Mouse (Mus musculus) intestine, postnatal 0 days (tissue): Measurements from ENCODE around the gene Ssx2ip. TPM values are rescaled to one million over a fixed set of nuclear protein-coding genes. Genes with fewer than 3 reads are reported as not detected.
A peak's percentile ranks its signal among the peaks of the same experiment; 100 is the strongest.

Experiments used
- ATAC-seq: fragments of 200-750 bp; cut with Nextera tagmentation; 2 replicates; pipeline ENCODE4 v1.8.0; 2017; ENCODE audit warnings: mild to moderate bottlenecking, moderate TSS enrichment, moderate library complexity
- H3K27ac ChIP-seq: fragments of 300-500 bp; sonication (generic); 2 replicates; pipeline ENCODE4 v1.5.1; 2014; ENCODE audit warnings: mild to moderate bottlenecking, low read depth, low read length, moderate library complexity
- H3K27me3 ChIP-seq: fragments of 300-500 bp; sonication (generic); replicated peaks from 2 replicates; pipeline ENCODE4 v1.6.1; 2014; ENCODE audit warnings: low read length, mixed read lengths; ENCODE audit not compliant: control insufficient read depth, insufficient read depth
- H3K36me3 ChIP-seq: fragments of 300-500 bp; sonication (generic); 2 replicates; pipeline ENCODE4 v1.6.1; 2014; ENCODE audit warnings: mild to moderate bottlenecking, moderate library complexity; ENCODE audit not compliant: control insufficient read depth, insufficient read depth
- H3K4me1 ChIP-seq: fragments of 300-500 bp; sonication (generic); replicated peaks from 2 replicates; pipeline ENCODE4 v1.6.1; 2014; ENCODE audit warnings: antibody characterized with exemption, low read length, mixed read lengths; ENCODE audit not compliant: control insufficient read depth, insufficient read depth
- H3K4me2 ChIP-seq: fragments of 300-500 bp; sonication (generic); replicated peaks from 2 replicates; pipeline ENCODE4 v1.6.1; 2014; ENCODE audit warnings: low read depth, mild to moderate bottlenecking, moderate library complexity
- H3K4me3 ChIP-seq: fragments of 300-500 bp; sonication (generic); 2 replicates; pipeline ENCODE4 v1.5.1; 2014; ENCODE audit warnings: low read depth, low read length
- H3K9ac ChIP-seq: fragments of 300-500 bp; sonication (generic); 2 replicates; pipeline ENCODE4 v1.6.1; 2014; ENCODE audit warnings: mild to moderate bottlenecking, low read depth, low read length
- H3K9me3 ChIP-seq: fragments of 300-500 bp; sonication (generic); 2 replicates; pipeline ENCODE4 v1.6.1; 2016; ENCODE audit warnings: mixed run types; ENCODE audit not compliant: control insufficient read depth
- CTCF ChIP-seq: sonication (generic); IDR thresholded peaks from 2 replicates; pipeline ENCODE4 v1.5.1; 2016; ENCODE audit warnings: low read depth, mild to moderate bottlenecking, control low read depth, antibody characterized with exemption, moderate library complexity
- WGBS: fragments of 180-500 bp; shearing (Covaris S2); extraction: QIAGEN DNeasy Blood & Tissue Kit; methylation state at CpG from one replicate; pipeline ENCODE4 v1.1.7; 2014; 5-methylcytosine and 5-hydroxymethylcytosine counted together
- polyA plus RNA-seq: library from polyadenylated mRNA; unstranded; fragments of >200 nt; fragmentation: Nextera tagmentation; extraction: Ambion mirVana; gene quantifications from 2 replicates; pipeline ENCODE4 v1.2.1, GENCODE M21; 2015

Gene Ssx2ip
- polyA plus RNA-seq, 1 experiment from 2014 or later = 31.1 TPM

DNA sequence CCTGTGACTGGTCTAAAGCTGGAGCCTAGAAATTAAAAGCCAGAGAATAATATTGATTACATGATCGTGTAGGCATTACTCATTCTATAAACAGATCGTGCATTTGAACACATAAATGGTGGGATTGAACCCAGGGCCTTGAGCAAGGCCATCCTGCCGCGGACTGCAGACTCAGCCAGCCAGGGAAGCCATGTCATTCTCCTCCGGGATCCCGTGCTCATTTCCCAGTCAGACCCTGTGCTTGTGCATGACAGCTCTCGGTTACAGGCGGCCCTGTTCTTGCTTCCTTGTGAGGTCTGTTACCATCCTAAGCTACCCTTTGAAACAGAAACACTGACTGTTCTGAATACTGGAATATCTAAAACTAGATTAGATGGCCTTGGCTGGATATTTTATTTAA is 30.2 kb downstream of the Ssx2ip start:
- Histone ChIP-seq H3K36me3 (peaks cover 68% of the 10 kb centered on the region), H3K9ac (no peak overlapping the region), H3K4me2 (no peak overlapping the region), H3K4me3 (no peak overlapping the region), H3K4me1 (no peaks in the 10 kb centered on the region), H3K27ac (no peak overlapping the region), H3K9me3 (no peaks in the 10 kb centered on the region), H3K27me3 (no peaks in the 10 kb centered on the region)
- TF ChIP-seq CTCF = no peak
- ATAC-seq = no peak
- WGBS = 93% methylated on average over 8 of the region's 8 CpGs

DNA sequence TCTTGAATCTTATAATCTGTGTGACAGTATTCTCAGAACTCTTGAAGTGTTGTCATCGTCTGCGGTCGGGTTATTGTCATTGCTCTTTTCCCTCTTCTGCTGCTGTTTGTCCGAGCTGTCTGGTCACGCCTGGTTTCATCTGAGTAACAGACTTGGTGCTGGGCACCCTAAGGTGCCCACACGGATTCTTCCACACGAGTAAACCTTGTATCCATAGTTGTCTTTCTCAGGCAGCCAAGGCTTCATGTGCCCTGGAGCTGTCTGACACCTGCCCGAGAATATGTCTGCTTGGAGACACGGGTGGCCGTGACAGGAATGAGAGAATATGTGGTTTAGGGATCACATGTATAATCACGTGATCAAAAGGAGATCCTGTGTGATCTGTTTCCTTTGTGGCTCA is 31.1 kb downstream of the Ssx2ip start:
- 94% methylated on average over 11 of the region's 11 CpGs for WGBS
- H3K4me2 ChIP-seq = no peak overlapping the region
- no peak for TF ChIP-seq CTCF
- H3K9ac ChIP-seq = no peak overlapping the region
- no peaks in the 10 kb centered on the region for H3K9me3 ChIP-seq
- H3K27ac ChIP-seq = no peak overlapping the region
- no peaks in the 10 kb centered on the region for H3K27me3 ChIP-seq
- H3K4me3 ChIP-seq = no peak overlapping the region
- no peak for ATAC-seq
- no peaks in the 10 kb centered on the region for H3K4me1 ChIP-seq
- H3K36me3 ChIP-seq = peaks cover 70% of the 10 kb centered on the region

- Histone ChIP-seq H3K27ac (no peak overlapping the region), H3K27me3 (no peaks in the 10 kb centered on the region), H3K36me3 (peaks cover 65% of the 10 kb centered on the region), H3K4me1 (no peaks in the 10 kb centered on the region), H3K9me3 (no peaks in the 10 kb centered on the region), H3K4me3 (no peak overlapping the region), H3K9ac (no peak overlapping the region), H3K4me2 (no peak overlapping the region)
- TF ChIP-seq CTCF = no peak
- 91% methylated on average over 8 of the region's 8 CpGs for WGBS
- no peak for ATAC-seq
Measured at GRCm38 (mm10) chr3:146436114-146436513, 31.7 kb downstream of the Ssx2ip start.

GRCm38 (mm10) chr3:146440011-146440410 is 35.6 kb downstream of the Ssx2ip start:
- no peaks in the 10 kb centered on the region for H3K4me1 ChIP-seq
- H3K4me3 ChIP-seq = no peak overlapping the region
- no peak overlapping the region for H3K9ac ChIP-seq
- no peaks in the 10 kb centered on the region for H3K9me3 ChIP-seq
- no peak for ATAC-seq
- no peak overlapping the region for H3K4me2 ChIP-seq
- WGBS = 93% methylated on average over 12 of the region's 12 CpGs
- TF ChIP-seq CTCF = no peak
- H3K36me3 ChIP-seq = peaks cover 36% of the 10 kb centered on the region
- no peaks in the 10 kb centered on the region for H3K27me3 ChIP-seq
- no peak overlapping the region for H3K27ac ChIP-seq

DNA sequence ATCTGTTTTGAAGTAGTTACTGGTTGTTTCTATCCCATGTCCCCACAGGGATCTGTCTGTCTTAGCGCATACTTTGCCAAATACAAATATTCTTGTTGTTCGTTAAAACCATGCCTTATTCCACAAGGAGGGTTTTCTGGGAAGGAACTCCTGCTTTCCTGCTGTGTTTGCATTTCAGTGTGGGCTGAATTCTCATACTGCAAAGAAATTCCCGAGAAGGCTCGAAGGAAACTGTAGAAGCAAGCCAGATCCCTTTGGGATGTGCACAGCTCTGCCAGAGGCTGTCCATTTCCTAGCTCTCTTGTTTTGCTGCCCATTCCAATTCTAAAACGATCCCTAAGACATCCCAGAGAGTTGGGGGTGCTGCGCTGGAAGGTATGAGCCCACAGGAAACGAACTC is 36.0 kb downstream of the Ssx2ip start:
- no peak for ATAC-seq
- WGBS = 88% methylated on average over 7 of the region's 7 CpGs
- Histone ChIP-seq H3K27ac (no peak overlapping the region), H3K4me2 (no peak overlapping the region), H3K9me3 (no peaks in the 10 kb centered on the region), H3K27me3 (no peaks in the 10 kb centered on the region), H3K4me3 (no peak overlapping the region), H3K4me1 (no peaks in the 10 kb centered on the region), H3K36me3 (peaks cover 34% of the 10 kb centered on the region), H3K9ac (no peak overlapping the region)
- no peak for TF ChIP-seq CTCF

- Histone ChIP-seq H3K27ac (no peak overlapping the region), H3K4me3 (no peak overlapping the region), H3K9me3 (no peaks in the 10 kb centered on the region), H3K9ac (no peak overlapping the region), H3K27me3 (no peaks in the 10 kb centered on the region), H3K4me1 (no peaks in the 10 kb centered on the region), H3K4me2 (no peak overlapping the region), H3K36me3 (peaks cover 15% of the 10 kb centered on the region; the same call in 1 of the 2 replicates)
- 86% methylated on average over 7 of the region's 7 CpGs for WGBS
- TF ChIP-seq CTCF = no peak
- no peak for ATAC-seq
Measured at GRCm38 (mm10) chr3:146442484-146442883, 38.0 kb downstream of the Ssx2ip start.

GRCm38 (mm10) chr3:146442936-146443335 is 38.5 kb downstream of the Ssx2ip start:
- H3K36me3 ChIP-seq = peaks cover 11% of the 10 kb centered on the region; the same call in 1 of the 2 replicates
- 87% methylated on average over 8 of the region's 8 CpGs for WGBS
- no peaks in the 10 kb centered on the region for H3K4me1 ChIP-seq
- no peak overlapping the region for H3K9ac ChIP-seq
- no peak overlapping the region for H3K4me2 ChIP-seq
- H3K9me3 ChIP-seq = no peaks in the 10 kb centered on the region
- no peak for ATAC-seq
- H3K27ac ChIP-seq = peak overlapping the region; percentile 60; the same call in 1 of the 2 replicates
- TF ChIP-seq CTCF = no peak
- H3K27me3 ChIP-seq = no peaks in the 10 kb centered on the region
- no peak overlapping the region for H3K4me3 ChIP-seq
